Mouse (Mus musculus) hindbrain, embryonic 15.5 days (tissue): Measurements from ENCODE around the gene AK157302. TPM values are rescaled to one million over a fixed set of nuclear protein-coding genes. Genes with fewer than 3 reads are reported as not detected.
"Not testable (repeated sequence)": the region's sequence is repeated elsewhere in the genome, so short reads cannot be mapped to it uniquely, and the experiment has no call there.

Experiments used
- ATAC-seq: fragments of 200-750 bp; cut with Nextera tagmentation; 2 replicates; pipeline ENCODE4 v1.8.0; 2017; ENCODE audit warnings: low read depth, moderate number of reproducible peaks, moderate TSS enrichment; ENCODE audit not compliant: low FRiP score
- H3K27ac ChIP-seq: fragments of 300-500 bp; sonication (generic); replicated peaks from 2 replicates; pipeline ENCODE4 v1.5.1; 2015; ENCODE audit warnings: mild to moderate bottlenecking, inconsistent platforms
- H3K27me3 ChIP-seq: fragments of 300-500 bp; sonication (generic); 2 replicates; pipeline ENCODE4 v1.6.1; 2015; ENCODE audit warnings: control low read depth, inconsistent platforms
- H3K36me3 ChIP-seq: fragments of 300-500 bp; sonication (generic); 2 replicates; pipeline ENCODE4 v1.6.1; 2015; ENCODE audit warnings: control low read depth, inconsistent platforms
- H3K4me1 ChIP-seq: fragments of 300-500 bp; sonication (generic); replicated peaks from 2 replicates; pipeline ENCODE4 v1.6.1; 2015; ENCODE audit warnings: control low read depth, inconsistent platforms
- H3K4me2 ChIP-seq: fragments of 300-500 bp; sonication (generic); 2 replicates; pipeline ENCODE4 v1.6.1; 2015; ENCODE audit warnings: moderate library complexity, mild to moderate bottlenecking, inconsistent platforms
- H3K4me3 ChIP-seq: fragments of 300-500 bp; sonication (generic); 2 replicates; pipeline ENCODE4 v1.5.1; 2015; ENCODE audit warnings: mild to moderate bottlenecking, inconsistent platforms
- H3K9ac ChIP-seq: fragments of 300-500 bp; sonication (generic); 2 replicates; pipeline ENCODE4 v1.6.1; 2015; ENCODE audit warnings: inconsistent platforms
- H3K9me3 ChIP-seq: fragments of 300-500 bp; sonication (generic); 2 replicates; pipeline ENCODE4 v1.6.1; 2016; ENCODE audit warnings: control low read depth, inconsistent platforms
- WGBS: fragments of 180-500 bp; shearing (Covaris S2); methylation state at CpG from one replicate; pipeline ENCODE4 v1.1.7; 2015; 5-methylcytosine and 5-hydroxymethylcytosine counted together
- polyA plus RNA-seq: library from polyadenylated mRNA; unstranded; fragments of >200 nt; fragmentation: Nextera tagmentation; extraction: Ambion mirVana; gene quantifications from 2 replicates; pipeline ENCODE4 v1.2.1, GENCODE M21; 2015

AK157302 gene
- polyA plus RNA-seq, result 0.39 and 0.55 TPM in 2 replicates

- no peak within 1 kb of the TSS for H3K4me3 ChIP-seq
- no peaks in the 10 kb centered on the region for H3K4me1 ChIP-seq
- no peak for ATAC-seq
- no peak within 1 kb of the TSS for H3K27ac ChIP-seq
- no peaks in the 10 kb centered on the region for H3K36me3 ChIP-seq
- H3K27me3 ChIP-seq, result no peaks in the 10 kb centered on the region
- H3K9me3 ChIP-seq, result no peaks in the 10 kb centered on the region
- WGBS, result 95% methylated on average over 21 of the region's 21 CpGs
- H3K4me2 ChIP-seq, result no peak within 1 kb of the TSS
- no peak within 1 kb of the TSS for H3K9ac ChIP-seq
Measured at GRCm38 (mm10) chr13:21495080-21495479, at the start of gene AK157302. Gene AK157302 (plus strand): TSS chr13:21495223.

DNA sequence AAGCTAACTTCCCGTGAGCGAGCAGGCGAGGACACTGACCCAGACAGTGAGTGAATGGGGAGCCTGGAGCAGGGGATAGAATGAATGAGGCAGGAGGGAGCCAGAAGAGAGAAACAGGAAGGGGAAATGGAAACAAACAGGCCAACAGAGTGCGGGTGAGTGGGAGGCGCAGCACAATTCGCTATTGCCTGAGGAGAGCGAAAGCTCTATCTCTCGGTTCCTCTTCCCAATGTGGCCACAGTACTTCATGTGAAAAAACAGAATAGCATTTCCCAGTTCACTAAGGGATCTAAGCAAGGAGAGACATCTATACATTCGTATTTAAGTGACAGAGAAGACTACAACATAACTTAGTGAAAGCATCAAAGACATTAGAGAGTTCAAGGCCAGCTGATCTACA, 48.2 kb upstream of the AK157302 start:
- WGBS, result 91% methylated on average over 9 of the region's 9 CpGs
- Histone ChIP-seq H3K9me3 (no peaks in the 10 kb centered on the region), H3K9ac (no peak overlapping the region), H3K4me2 (no peak overlapping the region), H3K36me3 (peaks cover 50% of the 10 kb centered on the region), H3K27ac (no peak overlapping the region), H3K4me3 (no peak overlapping the region), H3K4me1 (peaks cover 2% of the 10 kb centered on the region), H3K27me3 (no peaks in the 10 kb centered on the region)
- no peak for ATAC-seq

DNA sequence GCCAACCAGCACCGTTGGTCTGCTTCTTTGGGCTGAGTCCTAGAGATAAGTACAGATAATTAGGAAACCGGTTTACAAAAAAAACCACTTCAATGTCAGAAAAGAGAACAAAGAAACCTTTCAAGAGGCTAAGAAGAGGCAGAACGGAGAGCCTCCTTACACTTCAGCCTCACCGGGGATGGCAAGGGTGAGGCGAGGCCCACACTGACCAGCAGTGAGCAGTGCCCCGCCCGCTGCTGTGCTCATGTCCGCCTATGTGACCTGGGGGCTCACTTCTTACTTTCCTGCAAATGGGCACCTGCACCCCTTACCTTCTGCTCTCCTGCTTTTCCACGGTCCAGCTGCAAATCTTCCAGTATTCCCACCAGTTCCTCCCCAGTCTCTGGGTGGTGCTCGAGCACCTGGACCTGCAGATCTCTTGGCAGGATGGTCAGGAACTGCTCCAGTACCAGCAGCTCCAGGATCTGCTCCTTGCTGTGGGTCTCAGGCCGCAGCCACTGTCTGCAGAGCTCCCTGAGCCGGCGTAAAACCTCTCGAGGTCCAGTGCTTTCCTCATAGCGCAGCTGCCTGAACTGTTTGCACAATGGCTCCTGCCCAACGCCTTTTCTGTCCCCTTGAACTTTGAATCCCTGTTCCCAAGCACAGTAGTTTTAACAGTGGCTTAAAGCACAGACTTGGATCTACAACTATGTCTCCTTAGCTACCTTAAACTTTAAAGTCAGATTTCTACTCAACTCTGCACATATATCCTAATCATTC, 47.0 kb upstream of the AK157302 start:
- Histone ChIP-seq H3K4me3 (no peak overlapping the region), H3K9me3 (no peaks in the 10 kb centered on the region), H3K27me3 (no peaks in the 10 kb centered on the region), H3K36me3 (peaks cover 49% of the 10 kb centered on the region), H3K9ac (no peak overlapping the region), H3K4me2 (no peak overlapping the region), H3K4me1 (peaks cover 13% of the 10 kb centered on the region), H3K27ac (no peak overlapping the region)
- ATAC-seq, result no peak
- WGBS, result 84% methylated on average over 16 of the region's 16 CpGs

- 0 out of 2 replicates have a peak, but pooled peaks have one; percentile 17 for ATAC-seq
- 4% methylated on average over 13 of the region's 13 CpGs for WGBS
- Histone ChIP-seq H3K36me3 (peaks cover 6% of the 10 kb centered on the region; the same call in 1 of the 2 replicates), H3K9ac (peak overlapping the region; percentile 71), H3K4me1 (peaks cover 16% of the 10 kb centered on the region), H3K4me2 (peak overlapping the region; percentile 63), H3K9me3 (no peaks in the 10 kb centered on the region), H3K27ac (peak overlapping the region; percentile 78), H3K27me3 (no peaks in the 10 kb centered on the region), H3K4me3 (peak overlapping the region; percentile 72)
Measured at GRCm38 (mm10) chr13:21453042-21453441, 42.0 kb upstream of the AK157302 start.

- Histone ChIP-seq H3K4me2 (peak within 1 kb of the TSS; percentile 63), H3K27me3 (no peaks in the 10 kb centered on the region), H3K9me3 (no peaks in the 10 kb centered on the region), H3K4me1 (peaks cover 16% of the 10 kb centered on the region), H3K4me3 (peak within 1 kb of the TSS; percentile 72), H3K9ac (peak within 1 kb of the TSS; percentile 71), H3K36me3 (peaks cover 2% of the 10 kb centered on the region; the same call in 1 of the 2 replicates), H3K27ac (peak within 1 kb of the TSS; percentile 78)
- under 1% methylated on average over 23 of the region's 23 CpGs for WGBS
- peak; percentile 95 for ATAC-seq
Measured at GRCm38 (mm10) chr13:21453449-21453848, 41.6 kb upstream of the AK157302 start, which contains the start of gene Zscan26. Gene Zscan26 (minus strand): TSS chr13:21453730.

- H3K4me2 ChIP-seq, result peak overlapping the region; percentile 63; the same call in 1 of the 2 replicates
- no peak overlapping the region for H3K27ac ChIP-seq
- H3K4me1 ChIP-seq, result peaks cover 16% of the 10 kb centered on the region
- ATAC-seq, result no peak
- no peak overlapping the region for H3K9ac ChIP-seq
- H3K9me3 ChIP-seq, result no peaks in the 10 kb centered on the region
- H3K4me3 ChIP-seq, result no peak overlapping the region
- over 99% methylated on average over 3 of the region's 3 CpGs for WGBS
- H3K27me3 ChIP-seq, result no peaks in the 10 kb centered on the region
- no peaks in the 10 kb centered on the region for H3K36me3 ChIP-seq
Measured at GRCm38 (mm10) chr13:21454133-21454532, 40.9 kb upstream of the AK157302 start.

DNA sequence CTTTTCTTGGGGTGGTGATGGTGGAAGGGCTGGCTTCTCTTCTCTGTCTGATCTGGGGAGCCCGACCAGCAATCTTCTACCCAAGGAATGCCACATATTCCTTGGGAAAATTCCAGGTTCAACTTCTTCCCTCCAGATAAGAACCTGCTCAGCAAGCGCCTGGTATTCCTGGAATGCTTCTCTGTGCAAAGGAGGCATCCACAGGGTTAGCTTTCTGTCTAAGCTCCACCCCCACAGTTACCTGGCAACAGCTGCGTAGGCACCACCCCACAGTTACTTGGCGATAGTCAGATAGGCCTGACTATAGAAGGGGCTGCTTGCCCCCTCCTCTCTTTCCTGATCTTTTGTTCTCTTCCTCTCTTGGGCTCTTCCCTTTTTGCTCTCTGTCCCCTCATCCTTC, 38.7 kb upstream of the AK157302 start:
- ATAC-seq, result no peak

DNA sequence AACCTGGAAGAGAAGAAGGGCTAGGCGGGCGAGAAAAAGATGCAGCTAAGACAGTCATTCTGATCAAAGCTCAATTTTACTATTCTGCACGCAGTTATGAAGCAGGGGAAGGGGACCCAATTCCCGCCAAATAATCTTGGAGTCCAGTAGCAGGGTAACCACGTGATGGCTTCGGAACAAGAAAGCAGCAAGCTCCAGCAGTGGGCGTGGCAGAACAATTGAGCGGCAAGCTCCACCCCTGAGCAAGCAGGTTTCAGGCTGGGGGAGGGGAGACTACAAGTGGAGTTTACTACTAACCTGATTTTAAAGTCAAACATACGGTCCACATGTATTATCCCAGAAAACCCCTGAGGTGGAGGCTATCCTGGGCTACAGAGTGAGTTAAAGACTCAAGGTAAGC, 32.5 kb upstream of the AK157302 start:
- not testable (repeated sequence) for H3K27ac ChIP-seq, H3K4me3 ChIP-seq, H3K9ac ChIP-seq, H3K9me3 ChIP-seq, ATAC-seq, H3K27me3 ChIP-seq, H3K4me2 ChIP-seq, H3K4me1 ChIP-seq, H3K36me3 ChIP-seq
- 53% methylated on average over 9 of the region's 9 CpGs for WGBS

More for the DNA sequence above, 38.7 kb upstream of the AK157302 start:
- no peaks in the 10 kb centered on the region for H3K27me3 ChIP-seq
- H3K36me3 ChIP-seq, result no peaks in the 10 kb centered on the region
- H3K9me3 ChIP-seq, result no peaks in the 10 kb centered on the region
- no peak overlapping the region for H3K4me3 ChIP-seq
- H3K9ac ChIP-seq, result no peak overlapping the region
- H3K4me1 ChIP-seq, result peaks cover 16% of the 10 kb centered on the region
- no peak overlapping the region for H3K4me2 ChIP-seq
- H3K27ac ChIP-seq, result no peak overlapping the region
- WGBS, result 13% methylated on average over 4 of the region's 4 CpGs

DNA sequence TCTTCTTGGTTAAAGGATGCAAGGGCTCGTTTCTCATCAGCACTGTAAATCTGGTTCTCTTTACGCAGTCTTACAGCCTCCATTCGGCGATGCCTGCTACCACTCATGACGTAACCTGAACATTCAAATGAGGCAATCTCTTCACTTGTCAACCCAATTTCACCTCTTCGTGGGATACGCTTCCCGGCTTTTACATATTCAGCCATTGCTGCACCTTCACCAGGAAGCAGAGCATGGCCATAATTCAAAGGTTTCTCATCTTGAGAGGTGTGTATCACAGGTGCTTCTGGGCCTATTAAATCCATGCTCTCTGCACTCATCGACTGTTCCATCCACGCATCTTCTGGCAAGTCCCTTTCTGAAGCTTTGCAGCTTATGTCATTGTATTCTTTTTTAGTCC, 27.7 kb upstream of the AK157302 start:
- Histone ChIP-seq H3K27ac (no peak overlapping the region), H3K4me3 (no peak overlapping the region), H3K36me3 (no peaks in the 10 kb centered on the region), H3K9ac (no peak overlapping the region), H3K27me3 (peaks cover 3% of the 10 kb centered on the region; the same call in 1 of the 2 replicates), H3K9me3 (no peaks in the 10 kb centered on the region), H3K4me2 (peak overlapping the region; percentile 76), H3K4me1 (peaks cover 3% of the 10 kb centered on the region; the same call in 1 of the 2 replicates)
- 86% methylated on average over 10 of the region's 10 CpGs for WGBS
- no peak for ATAC-seq

DNA sequence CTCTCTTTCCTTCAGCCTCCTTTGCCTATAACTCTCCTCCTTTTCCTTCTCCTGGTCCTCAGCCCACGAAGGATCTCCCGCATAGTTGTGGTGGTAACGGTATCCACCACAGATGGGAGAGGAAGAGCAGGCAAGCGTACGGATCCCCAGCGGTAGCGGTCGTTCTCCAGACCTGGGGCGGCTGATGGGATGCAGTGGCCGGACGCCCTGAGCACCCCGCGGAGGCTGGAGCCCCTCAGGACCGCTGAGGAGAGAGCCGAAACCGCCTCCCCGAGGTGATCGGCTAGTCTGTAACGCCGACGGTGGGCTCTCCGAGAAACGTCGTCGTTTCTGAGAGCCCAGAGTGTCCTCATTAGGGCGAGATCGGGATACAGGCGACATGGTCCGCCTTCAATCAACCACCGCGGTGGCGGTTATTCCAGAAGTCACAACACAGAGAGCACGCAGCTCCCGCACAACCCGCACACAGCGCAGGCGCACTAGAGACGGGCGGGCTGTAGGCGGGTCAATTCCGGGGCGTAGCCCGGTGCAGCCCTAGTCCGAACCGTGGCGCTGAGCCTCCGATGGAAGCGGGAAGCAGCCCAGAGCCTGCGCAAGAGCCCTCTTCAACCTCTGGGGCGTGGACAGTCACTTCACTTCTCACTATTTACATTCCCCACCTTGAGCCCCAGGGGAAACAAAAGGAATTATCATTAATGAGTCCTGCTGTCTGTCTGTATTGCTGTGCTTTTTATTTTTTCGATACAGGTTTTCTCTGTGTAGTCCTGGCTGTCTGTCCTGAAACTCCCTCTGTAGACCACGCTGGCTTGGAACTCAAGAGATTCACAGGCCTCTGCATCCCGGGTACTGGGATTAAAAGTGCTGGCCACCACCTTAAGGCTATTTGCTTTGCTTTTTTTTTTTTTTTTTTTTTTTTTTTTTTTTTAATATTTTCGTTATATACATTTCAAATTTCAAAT, 26.7 kb upstream of the AK157302 start, which contains the start of gene Nkapl:
Gene Nkapl, minus strand, starts transcription at position 449 of the 959 bp plus-strand sequence.
- peak; percentile 100 for ATAC-seq
- H3K4me1 ChIP-seq, result peaks cover 3% of the 10 kb centered on the region; the same call in 1 of the 2 replicates
- H3K4me3 ChIP-seq, result peak within 1 kb of the TSS; percentile 52
- 1% methylated on average over 54 of the region's 54 CpGs for WGBS
- no peaks in the 10 kb centered on the region for H3K36me3 ChIP-seq
- peak within 1 kb of the TSS; percentile 72 for H3K27ac ChIP-seq
- H3K27me3 ChIP-seq, result peaks cover 3% of the 10 kb centered on the region; the same call in 1 of the 2 replicates
- H3K9ac ChIP-seq, result peak within 1 kb of the TSS; percentile 67
- H3K9me3 ChIP-seq, result no peaks in the 10 kb centered on the region
- peak within 1 kb of the TSS; percentile 76 for H3K4me2 ChIP-seq

- no peak overlapping the region for H3K9ac ChIP-seq
Measured at GRCm38 (mm10) chr13:21469097-21469496, 25.9 kb upstream of the AK157302 start.

More at GRCm38 (mm10) chr13:21469097-21469496, 25.9 kb upstream of the AK157302 start:
- WGBS, result 26% methylated on average over 9 of the region's 9 CpGs
- H3K4me1 ChIP-seq, result peaks cover 3% of the 10 kb centered on the region; the same call in 1 of the 2 replicates
- peaks cover 3% of the 10 kb centered on the region; the same call in 1 of the 2 replicates for H3K27me3 ChIP-seq
- peak overlapping the region; percentile 76 for H3K4me2 ChIP-seq
- H3K4me3 ChIP-seq, result peak overlapping the region; percentile 52; the same call in 1 of the 2 replicates
- no peaks in the 10 kb centered on the region for H3K36me3 ChIP-seq
- ATAC-seq, result no peak
- no peaks in the 10 kb centered on the region for H3K9me3 ChIP-seq
- no peak overlapping the region for H3K27ac ChIP-seq
